Mouse (Mus musculus): ENCODE measurements around the gene Btbd11.

DNA sequence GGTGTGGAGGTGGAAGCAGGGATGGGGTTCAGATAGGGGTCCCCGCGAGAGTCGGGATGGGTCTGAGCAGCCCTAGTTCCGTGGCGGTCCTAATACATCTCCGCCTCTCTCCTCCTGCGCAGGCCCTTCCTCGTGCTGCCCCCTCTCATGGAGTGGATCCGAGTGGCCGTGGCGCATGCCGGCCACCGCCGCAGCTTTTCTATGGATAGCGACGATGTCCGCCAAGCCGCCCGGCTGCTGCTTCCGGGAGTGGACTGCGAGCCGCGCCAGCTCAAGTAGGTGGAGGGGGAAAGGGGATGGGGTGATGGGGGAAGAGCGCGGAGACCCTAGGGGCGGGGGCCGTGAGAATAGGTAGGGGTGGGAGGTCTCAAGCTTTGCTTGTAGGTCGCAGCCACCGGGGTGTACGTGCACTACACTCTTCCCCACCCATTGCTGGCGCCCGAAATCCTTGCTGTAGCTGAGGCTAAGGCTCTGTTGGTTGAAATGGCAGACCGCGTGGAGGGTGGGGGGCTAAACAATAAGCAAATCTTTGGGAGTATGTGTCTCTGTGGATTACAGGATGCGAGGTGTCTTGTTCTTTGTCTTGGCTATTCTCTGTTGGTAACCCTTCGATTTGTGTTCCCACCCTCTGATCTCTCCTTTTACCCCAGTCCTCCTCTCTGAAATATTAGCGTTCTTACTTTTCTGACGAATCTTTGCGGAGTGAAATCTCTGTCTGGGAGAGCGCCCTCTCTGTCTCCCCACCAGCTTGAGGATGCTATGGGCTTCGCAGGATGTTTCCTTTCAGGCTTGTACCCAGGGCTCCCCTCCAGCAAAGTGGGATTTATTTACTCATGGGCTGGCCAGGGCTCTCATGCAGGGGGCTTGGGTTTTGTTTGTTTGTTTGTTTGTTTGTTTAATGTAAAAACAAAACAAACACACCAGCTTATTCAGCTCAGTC is 212.3 kb downstream of the Btbd11 start:
- TF ChIP-seq CTCF (IDR thresholded peaks at IDR 0.05; ENCODE audit: low read depth, low read length) (no peak), POLR2A (IDR thresholded peaks at IDR 0.05; ENCODE audit: extremely low read depth, insufficient read depth, low read length) (no peak)

Measured in liver, adult 2 months (tissue).